Mouse (Mus musculus): ENCODE measurements at regions not wholly inside any gene's neighbourhood (a gene's known extent, or its start where the extent isn't known, plus 50 kb on each side); places are given as distances from the start of the nearest gene placed in this dataset.
A peak's percentile ranks its signal among the peaks of the same experiment; 100 is the strongest.
"Not testable (repeated sequence)": the region's sequence is repeated elsewhere in the genome, so short reads cannot be mapped to it uniquely, and the experiment has no call there.

GRCm38 (mm10) chr15:37101419-37101818 is 93.8 kb upstream of the Zfp706 start:
- DNase-seq (ENCODE audit: low spot score in 2 of 2) = no peak

- no peak for DNase-seq (ENCODE audit: low spot score in 2 of 2)
These were observed 93.3 kb upstream of the Zfp706 start for GRCm38 (mm10) chr15:37100767-37101288.

DNA sequence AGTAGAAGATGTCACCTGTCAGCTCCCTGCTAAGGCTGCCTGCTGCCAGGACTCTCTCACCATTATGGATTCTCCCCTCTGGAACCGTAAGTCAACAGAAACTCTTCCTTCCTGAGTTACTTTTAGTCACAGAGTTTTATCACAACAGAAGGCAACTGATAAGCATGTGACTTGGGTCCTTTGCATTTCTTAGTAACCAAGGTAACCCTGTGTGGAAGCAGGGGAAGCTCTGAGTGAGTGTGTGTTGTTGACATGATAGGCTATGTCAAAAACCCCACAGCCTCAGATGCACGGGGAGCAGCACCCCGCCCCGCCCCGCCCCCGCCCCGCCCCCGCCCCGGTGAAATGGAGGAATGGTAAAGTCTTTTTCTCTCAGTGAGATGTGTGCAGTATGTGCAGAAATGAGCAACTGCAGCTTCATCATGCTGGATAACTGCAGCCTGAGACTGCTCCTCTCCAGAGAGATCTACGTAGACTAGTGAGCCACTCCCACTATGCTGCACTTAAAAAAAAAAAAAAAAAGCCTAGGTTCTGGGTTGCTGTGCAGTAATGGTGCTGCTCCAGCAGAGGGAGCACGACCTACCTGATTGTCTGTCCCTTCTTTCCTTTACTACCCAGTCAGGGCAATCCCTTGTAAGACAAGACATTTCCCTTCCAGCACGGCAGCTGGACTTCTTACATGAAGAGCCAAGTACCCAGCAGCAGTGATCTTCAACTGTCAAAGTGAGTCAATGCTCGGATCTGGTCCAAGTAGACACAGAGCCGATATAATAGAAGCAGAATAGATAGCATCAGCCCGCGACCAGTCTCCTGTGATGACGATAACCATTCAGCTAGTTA is 92.6 kb upstream of the Zfp706 start:
- peak; percentile 7 to 54 for DNase-seq (ENCODE audit: low spot score in 2 of 2)

DNA sequence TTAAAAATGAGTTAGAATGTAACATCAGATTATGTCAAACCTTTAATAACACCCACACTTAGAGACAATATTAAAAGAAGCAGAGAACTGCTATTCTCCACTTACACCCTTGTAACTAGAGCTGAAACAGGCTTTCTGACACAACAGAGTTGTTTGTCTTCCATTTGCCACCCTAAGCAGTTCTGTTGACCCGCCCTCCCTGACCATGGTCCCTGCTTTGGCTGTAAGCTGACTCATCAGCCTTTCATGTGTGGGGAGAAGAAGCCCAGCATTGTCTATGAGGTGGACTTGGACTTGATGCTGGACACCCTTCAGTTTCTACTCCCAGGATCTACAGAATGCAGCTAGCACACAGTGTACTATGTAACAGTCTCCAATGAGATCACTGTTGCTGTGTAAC is 91.6 kb upstream of the Zfp706 start:
- no peak for DNase-seq (ENCODE audit: low spot score in 2 of 2)

GRCm38 (mm10) chr15:37097426-37097825 is 89.9 kb upstream of the Zfp706 start:
- DNase-seq (ENCODE audit: low spot score in 2 of 2) = no peak

GRCm38 (mm10) chr15:37091171-37091570 is 83.6 kb upstream of the Zfp706 start:
- not testable (repeated sequence) for DNase-seq (ENCODE audit: low spot score in 2 of 2)

DNA sequence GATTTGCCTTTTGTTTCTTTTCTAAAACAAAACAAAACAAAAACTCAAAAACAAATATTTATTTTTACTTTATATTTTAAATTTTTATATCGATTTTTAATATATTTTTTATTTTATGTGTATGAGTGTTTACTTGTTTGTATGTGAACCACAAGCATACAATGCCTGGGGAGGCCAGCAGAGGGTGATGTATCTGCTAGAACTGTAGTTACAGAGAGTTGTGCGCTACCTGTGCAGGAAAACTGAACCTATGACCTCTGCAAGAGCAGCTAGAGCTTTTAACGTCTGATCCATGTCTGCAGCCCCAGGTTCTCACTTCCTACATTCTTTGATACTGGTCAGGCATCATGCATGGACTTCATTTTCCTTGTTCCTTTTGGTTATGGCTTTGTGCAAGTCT is 76.2 kb upstream of the Zfp706 start:
- DNase-seq (ENCODE audit: low spot score in 2 of 2) = no peak

DNA sequence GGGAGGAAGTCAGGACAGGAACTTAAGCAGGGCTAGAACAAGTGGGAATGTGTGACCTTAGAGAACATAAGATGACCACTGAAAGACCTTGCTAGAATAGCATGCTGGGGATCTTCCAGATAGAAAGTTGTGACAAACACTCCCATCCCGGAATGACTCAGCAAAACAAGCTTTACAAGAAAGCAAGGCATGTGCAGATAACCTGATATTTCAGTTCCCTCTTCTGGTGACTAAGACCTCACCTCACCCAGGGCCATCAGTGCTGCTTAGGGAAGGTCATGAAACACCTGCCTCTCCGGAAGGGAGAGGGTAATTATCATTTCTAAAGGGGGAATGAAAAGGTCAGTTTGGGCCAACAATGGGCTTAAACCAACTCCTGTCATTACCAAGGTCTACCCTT is 74.3 kb upstream of the Zfp706 start:
- no peak for DNase-seq (ENCODE audit: low spot score in 2 of 2)

DNA sequence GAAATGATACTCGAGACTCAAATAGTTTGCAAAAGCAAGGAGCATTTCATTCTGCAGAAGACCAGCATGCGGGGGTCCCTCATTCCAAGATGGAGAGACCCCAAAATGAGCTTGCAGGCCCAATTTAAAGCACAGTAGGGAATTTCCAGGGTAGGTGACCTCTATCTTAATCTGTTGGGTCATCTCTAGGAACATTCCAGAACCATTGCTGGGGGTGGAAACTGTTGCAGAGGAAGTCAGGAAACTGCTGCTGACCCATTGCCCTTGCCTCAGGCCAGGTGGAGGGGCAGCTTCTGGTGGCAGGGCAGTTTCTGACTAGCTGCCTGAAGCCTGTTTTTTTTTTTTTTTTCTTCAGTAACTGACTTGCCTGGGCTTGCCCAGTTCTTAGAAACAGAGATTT is 73.4 kb upstream of the Zfp706 start:
- no peak for DNase-seq (ENCODE audit: low spot score in 2 of 2)

DNA sequence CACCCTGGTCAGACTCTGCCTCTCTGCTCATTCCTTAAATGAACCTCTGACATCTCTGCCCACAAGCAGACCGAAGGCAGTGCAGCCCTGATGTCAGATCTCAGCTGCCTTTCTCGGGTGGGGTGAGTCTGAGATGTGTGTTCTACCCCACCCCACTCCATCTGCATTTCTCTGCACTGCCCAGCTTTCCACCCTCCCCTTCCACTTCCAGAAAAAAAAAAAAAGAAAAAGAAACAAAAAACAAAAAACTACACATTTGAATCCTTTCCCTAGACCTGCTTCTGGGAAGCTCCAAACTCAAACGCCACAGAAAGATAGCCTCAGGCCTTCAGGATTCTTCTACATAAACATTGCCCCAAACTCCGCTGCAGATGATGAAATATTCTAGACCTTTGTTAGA is 72.8 kb upstream of the Zfp706 start:
- no peak for DNase-seq (ENCODE audit: low spot score in 2 of 2)

- not testable (repeated sequence) for DNase-seq (ENCODE audit: low spot score in 2 of 2)
These were observed 66.6 kb upstream of the Zfp706 start for GRCm38 (mm10) chr15:37074207-37074606.

DNA sequence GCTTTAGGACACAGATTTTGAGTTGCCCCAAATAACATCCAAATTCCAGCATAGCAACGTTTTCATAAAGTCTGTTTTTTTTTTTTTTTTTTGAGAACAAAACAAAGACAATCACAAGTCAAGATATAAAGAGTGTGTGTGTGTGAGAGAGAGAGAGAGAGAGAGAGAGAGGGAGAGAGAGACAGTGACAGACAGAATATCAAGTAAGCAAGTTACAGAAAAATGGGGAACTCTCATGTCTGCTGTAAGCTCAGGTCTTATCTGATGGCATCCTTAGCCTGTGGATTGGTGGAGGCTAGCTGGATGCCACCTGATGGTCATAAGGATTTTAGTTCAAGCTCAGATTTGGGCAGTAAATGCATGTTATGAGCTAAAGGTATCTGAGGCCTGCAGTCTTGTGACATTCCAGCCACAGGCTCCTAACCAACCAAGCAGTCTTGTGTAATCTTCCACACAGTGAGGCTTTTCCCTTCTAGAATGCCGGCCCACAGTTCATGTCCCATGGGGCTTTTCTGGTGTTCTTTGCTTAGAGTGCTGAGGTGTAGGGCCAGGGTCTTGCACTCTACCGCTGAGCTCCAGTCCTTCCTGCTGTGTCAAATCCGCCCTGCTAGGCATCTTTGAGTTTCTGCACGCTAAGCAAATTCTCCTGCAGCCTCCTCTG is 64.8 kb upstream of the Zfp706 start:
- no peak for DNase-seq (ENCODE audit: low spot score in 2 of 2)

DNA sequence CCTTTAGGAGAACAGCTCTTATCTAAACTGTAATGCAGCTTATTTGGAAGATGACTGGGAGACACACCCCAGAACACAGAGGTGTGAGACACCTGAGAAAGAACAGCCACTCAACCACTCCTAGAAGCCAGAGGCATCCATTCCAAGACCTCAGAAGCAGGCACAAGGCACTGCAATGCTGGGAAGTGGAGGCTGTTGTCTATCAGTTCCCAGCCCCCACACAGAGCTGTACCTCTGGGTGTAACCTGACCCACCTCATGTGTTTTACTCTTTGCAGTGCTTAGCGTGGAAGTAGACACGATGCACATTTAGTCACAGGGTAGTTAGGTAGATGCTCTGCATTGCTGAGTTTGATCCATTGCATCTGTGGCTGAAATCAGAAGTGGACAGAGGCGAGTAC is 62.6 kb upstream of the Zfp706 start:
- no peak for DNase-seq (ENCODE audit: low spot score in 2 of 2)

GRCm38 (mm10) chr15:37067326-37067725 is 59.8 kb upstream of the Zfp706 start:
- no peak for DNase-seq (ENCODE audit: low spot score in 2 of 2)

GRCm38 (mm10) chr15:37065926-37066550 is 58.5 kb upstream of the Zfp706 start:
- DNase-seq (ENCODE audit: low spot score in 2 of 2) = no peak

DNA sequence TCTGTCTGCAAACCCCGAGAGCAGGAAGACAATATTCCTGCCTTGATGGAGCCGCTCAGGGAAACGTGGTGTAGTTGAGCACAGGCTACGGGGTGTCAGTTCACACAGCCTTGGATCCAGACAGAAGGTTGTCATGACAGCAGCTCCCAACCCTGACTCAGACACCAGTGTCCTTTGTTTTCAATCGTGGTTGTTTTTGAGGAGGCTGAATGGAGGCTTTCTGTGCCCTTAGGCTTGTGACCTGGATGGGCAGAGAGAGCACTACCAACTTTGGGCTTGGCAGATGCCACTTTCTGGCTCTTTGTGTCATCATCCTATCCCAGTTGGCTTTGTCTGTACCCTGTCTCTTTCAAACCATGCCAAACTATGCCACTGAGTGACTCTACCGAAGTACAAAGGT is 57.8 kb upstream of the Zfp706 start:
- DNase-seq (ENCODE audit: low spot score in 2 of 2) = no peak

- no peak for DNase-seq (ENCODE audit: low spot score in 2 of 2)
These were observed 56.3 kb upstream of the Zfp706 start for GRCm38 (mm10) chr15:37063781-37064383.

DNA sequence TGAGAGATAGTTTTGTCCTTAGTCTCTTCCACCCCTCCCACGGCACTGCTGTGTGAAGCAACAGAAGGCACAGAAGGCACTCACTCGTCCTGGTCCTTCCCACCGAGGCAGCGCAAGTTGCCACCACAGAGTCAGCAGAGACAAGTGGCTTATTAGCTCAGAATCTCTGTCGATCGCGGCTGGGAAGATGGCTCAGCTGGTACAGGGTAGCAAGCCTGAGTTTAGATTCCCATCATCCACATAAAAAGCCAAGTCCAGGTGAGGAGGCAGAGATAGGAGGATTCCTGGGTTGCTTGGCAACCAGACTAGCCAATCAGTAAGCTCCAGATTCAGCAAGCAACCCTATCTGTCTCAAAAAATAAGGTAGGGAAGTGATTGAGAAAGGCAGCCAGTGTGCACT is 55.0 kb upstream of the Zfp706 start:
- no peak for DNase-seq (ENCODE audit: low spot score in 2 of 2)

DNA sequence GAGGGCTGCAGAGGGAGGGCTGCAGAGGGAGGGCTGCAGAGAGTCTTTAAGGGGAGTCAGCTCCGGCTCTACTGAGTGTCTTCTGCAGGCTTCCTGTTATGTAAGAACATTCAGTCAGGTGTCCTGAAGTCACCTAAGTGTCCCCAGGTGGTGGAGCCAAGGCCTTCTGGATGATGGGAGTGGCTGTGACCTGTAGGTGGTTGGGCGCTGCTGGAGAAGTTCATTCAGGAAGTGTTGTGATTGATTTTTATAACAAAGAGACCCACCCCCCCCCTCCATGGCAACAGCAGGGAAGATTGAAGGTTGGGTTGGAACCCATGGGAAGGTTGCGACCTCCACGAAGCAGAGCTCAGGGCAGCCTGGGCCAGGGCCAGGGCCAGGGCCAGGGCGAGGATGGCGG is 53.9 kb upstream of the Zfp706 start:
- DNase-seq (ENCODE audit: low spot score in 2 of 2) = no peak

DNA sequence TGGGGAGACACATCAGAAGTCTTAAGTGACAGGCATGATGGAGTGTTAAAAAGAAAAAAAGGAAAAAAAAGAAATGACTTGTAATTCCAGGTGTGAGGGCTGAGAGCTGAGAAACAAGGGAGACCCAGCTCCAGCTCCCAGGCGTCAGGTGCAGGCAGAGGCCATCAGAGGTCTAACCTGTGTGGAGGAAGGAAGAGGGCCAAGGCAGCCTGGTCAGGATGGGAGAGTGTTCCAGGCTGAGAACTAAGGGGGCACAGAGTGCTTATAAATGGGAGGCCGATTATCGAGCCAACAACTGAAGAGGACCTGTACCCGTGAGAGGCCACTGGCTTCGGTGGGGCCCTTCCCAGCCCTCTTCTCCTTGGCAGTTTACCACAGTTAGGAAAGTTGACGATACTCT is 53.3 kb upstream of the Zfp706 start:
- no peak for DNase-seq (ENCODE audit: low spot score in 2 of 2)

Measured in natural killer cell, adult 2 months (primary cell).